Mouse (Mus musculus): ENCODE measurements around the gene Kdr.
"Not testable (repeated sequence)": the region's sequence is repeated elsewhere in the genome, so short reads cannot be mapped to it uniquely, and the experiment has no call there.

Gene Kdr

DNA sequence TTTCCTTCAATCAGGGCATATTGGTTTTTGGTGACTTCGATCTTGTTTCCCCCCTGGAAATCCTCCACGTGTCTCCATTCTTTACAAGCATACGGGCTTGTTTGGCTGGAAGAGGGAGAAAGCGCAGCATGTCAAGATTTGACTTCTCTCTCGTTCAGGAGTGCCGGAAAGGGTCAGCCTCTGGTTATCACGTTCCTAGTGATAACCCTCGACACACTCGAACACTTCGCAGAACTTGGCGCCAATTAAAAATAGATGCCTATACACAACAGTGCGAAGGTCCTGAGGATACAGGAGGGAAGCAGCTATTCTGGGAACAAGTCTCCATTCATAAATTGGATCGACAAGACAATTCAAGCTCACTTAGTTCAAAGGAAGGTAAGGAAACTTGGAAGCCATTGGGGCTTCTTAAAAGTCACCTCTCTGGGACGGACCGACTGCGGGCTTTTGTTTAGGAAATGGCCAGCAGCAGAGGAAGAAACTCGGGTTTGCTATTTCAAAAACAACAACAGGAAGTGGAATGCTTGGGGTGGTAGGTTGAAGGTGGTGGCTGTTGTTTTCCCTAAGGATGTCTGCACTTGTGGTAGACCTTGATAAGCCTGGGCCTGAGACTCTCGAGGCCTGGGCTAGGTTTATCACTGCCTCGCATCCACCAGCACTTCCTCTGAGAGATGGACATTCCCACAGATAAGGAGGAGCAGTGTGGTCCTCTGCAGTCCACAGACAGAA, 16.4 kb downstream of the Kdr start:
- DNase-seq (ENCODE audit: low read depth in 1 of 2, low spot score in 2 of 2) = no peak

- no peak for DNase-seq (ENCODE audit: low read depth in 1 of 2, low spot score in 2 of 2)
These were observed 18.4 kb downstream of the Kdr start for GRCm38 (mm10) chr5:75959809-75960208.

- no peak for DNase-seq (ENCODE audit: low read depth in 1 of 2, low spot score in 2 of 2)
These were observed 21.7 kb downstream of the Kdr start for GRCm38 (mm10) chr5:75956526-75956925.

DNA sequence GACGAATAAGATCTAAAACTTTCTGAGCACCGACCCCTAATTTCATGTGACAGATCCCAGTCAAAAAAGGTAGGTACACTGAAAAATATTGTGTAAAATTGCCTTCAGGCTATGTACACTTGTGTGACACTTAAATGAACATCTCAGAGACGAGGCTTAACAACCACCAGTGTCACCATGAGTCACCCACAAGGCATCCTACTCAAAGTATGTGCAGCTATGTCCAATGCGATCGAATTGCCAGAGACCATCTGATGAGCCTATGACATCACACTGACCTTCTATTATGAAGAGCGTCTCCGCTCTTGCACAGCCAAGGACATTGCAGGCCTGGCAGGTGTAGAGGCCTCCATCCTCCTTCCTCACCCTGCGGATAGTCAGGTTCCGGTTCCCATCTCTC, 22.4 kb downstream of the Kdr start:
- no peak for DNase-seq (ENCODE audit: low read depth in 1 of 2, low spot score in 2 of 2)

GRCm38 (mm10) chr5:75954778-75955330, 23.4 kb downstream of the Kdr start:
- DNase-seq (ENCODE audit: low read depth in 1 of 2, low spot score in 2 of 2) = no peak

DNA sequence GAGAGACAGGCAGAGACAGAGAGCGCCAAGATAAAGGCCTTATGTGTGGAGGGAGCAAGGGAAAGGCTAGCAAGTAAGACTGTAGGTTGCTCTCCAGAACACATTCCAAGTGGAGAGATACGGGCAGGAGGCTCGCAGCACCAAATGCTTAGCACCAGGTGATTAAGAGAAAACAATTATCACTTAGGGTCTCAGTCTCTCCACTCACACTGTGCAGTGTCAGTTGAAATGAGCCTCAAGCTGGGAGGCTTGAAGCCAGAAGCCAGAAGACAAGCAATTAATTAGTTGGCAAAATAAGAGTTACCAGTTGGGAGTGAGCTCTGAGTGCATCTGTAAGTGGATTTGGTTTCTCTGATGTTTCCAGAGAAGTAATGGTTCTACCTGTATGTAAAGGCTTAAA, 24.0 kb downstream of the Kdr start:
- DNase-seq (ENCODE audit: low read depth in 1 of 2, low spot score in 2 of 2) = no peak

GRCm38 (mm10) chr5:75952131-75952795, 26.0 kb downstream of the Kdr start:
- DNase-seq (ENCODE audit: low read depth in 1 of 2, low spot score in 2 of 2) = no peak

DNA sequence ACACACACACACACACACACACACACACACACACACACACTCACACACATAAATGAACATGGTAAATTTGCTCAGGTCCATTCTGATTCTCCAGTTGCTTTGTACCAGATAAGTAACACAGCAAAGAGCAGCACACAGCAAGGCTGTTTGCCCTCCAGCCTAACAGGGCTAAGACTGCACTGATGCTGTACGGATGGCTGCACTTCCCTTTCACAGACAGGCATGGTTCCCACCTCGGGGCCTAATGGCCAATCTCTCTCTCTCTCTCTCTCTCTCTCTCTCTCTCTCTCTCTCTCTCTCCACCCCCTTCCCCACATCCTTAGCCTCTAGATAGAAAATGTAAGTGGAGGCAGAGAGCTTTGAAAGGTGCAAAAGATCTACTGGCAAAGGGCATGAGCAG, 27.4 kb downstream of the Kdr start:
- no peak for DNase-seq (ENCODE audit: low read depth in 1 of 2, low spot score in 2 of 2)

DNA sequence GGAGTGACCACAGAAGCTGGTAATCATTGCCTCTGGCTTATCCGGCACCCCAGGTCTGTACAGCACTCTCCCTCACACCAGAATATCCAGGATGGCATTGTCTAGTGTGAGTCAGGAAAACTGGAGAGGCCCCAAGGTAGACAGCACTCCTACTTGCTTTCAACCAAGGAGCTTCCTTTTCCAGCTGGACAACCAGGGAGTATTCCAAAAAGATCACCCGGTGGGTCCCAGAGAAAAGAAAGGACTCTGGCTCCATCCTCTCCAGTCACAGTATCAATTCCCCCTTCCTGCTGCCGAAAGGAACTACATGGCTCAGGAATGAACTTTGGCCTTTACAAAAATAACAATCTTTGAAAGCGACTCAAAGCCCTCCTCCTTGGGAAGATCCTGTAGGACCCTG, 32.9 kb downstream of the Kdr start:
- DNase-seq (ENCODE audit: low read depth in 1 of 2, low spot score in 2 of 2) = no peak

DNA sequence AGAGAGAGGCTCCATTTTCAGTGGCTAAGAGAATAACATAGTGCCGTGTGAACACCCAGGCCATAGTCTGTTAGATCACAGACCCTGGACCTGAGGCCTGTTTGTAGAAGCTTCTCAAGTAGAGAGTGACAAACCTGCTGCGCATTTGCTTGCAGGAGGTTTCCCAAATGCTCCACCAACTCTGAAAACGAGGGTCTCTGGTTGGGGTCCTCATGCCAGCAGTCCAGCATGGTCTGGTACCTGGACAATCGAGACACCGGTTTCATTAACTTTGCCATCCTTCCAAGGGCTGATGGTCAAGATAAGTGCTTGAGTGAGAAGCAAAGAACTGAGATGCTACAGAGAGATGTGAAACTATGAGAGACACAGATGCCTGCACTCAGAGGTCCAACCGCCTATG, 35.0 kb downstream of the Kdr start:
- DNase-seq (ENCODE audit: low read depth in 1 of 2, low spot score in 2 of 2) = no peak

DNA sequence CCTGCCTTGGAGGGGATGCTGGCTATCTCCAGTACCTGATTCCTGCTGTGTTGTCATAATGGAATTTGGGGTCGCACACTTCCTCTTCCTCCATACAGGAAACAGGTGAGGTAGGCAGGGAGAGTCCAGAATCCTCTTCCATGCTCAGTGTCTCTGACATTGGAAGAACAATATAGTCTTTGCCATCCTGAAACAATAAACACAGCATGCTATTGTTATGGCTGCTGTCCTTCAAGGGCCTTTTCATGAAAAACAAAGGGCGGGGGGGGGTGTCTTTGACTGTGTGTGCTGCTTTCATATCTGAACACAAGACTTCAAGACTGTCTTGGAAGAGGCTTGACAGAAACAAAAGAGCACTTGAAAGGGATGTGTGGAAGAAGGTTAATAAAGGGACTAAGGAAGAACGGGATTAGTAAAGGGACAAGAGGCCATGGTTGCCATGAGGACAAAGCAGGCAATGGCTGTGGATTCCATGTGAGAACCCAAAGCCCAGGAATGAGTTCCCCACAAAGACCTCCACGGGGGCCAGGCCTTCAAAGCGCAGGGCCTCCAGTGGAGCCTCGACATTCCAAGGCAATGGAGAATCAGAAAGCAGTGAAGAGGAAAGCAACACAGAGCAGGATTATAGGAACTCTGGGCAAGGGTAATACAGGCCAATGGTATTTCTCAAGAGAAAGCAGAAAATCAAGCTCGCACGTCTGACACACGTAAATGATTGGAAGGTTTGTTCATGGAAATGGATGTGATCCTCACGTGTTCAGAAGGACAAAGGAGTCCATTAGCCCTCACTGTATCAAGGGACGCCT, 36.3 kb downstream of the Kdr start:
- DNase-seq (ENCODE audit: low read depth in 1 of 2, low spot score in 2 of 2) = no peak

GRCm38 (mm10) chr5:75939144-75939732, 39.0 kb downstream of the Kdr start:
- DNase-seq (ENCODE audit: low read depth in 1 of 2, low spot score in 2 of 2) = no peak

- DNase-seq (ENCODE audit: low read depth in 1 of 2, low spot score in 2 of 2) = no peak
These were observed 40.2 kb downstream of the Kdr start for GRCm38 (mm10) chr5:75938012-75938411.

DNA sequence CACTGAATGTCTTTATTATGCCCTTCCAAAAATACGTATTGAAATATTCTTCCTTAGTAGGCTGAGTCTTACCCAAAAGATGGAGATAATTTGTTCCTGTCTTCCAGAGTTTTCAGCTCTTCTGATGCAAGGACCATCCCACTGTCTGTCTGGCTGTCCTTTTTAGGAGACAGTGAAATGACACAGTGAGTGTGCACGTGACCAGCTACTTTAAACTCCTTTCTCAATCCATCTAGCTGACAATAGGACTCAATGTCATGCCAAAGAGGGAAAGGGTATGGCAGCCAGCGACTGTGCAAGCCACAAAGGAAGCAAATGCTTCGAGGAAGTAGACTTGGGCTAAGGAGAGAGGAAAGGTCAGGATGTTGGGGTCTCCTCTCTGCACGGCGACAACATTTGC, 42.0 kb downstream of the Kdr start:
- no peak for DNase-seq (ENCODE audit: low read depth in 1 of 2, low spot score in 2 of 2)

GRCm38 (mm10) chr5:75935225-75935624, 43.0 kb downstream of the Kdr start:
- DNase-seq (ENCODE audit: low read depth in 1 of 2, low spot score in 2 of 2) = no peak

DNA sequence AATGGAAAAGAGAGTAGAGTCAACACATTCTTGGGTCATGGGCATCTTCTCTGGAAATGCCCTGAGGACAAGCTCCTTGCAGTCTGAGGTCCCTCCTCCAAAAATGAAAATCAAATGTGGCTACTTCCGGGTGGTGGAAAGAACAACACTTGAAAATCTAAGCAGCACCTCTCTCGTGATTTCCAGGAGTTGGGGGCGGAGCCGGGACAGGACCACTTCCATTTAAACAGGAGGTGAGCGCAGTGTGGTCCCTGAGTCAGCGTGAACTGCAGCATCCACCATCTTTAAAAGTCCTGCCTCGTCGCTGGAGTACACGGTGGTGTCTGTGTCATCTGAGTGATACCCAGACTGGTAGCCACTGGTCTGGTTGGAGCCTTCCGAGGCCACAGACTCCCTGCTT, 44.1 kb downstream of the Kdr start:
- no peak for DNase-seq (ENCODE audit: low read depth in 1 of 2, low spot score in 2 of 2)

DNA sequence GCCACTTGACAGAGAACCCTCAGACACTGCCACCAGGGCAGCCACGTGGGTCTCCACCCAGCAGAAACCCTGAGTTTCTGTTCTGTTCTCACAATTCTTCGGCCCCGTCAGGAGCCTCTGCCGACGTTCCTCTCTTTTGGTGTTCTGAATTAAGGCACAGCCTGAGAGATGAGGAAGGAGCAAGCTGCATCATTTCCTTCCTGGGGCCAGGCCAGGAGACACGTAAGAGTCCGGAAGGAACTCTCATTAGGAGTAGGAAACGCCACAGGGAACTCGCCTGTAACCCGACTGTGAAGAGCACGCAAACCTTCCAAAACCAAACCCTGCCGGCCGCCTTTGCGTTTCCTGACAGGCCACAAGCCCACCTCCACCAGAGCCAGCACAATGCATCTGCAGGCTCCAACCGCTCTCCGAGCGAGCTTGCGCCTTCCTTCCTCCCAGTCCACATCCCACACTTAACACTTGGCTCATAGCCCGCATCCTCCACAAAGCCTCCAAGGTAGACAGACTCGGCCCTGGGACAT, 44.7 kb downstream of the Kdr start:
- peak; percentile 56 to 67 for DNase-seq (ENCODE audit: low read depth in 1 of 2, low spot score in 2 of 2)

DNA sequence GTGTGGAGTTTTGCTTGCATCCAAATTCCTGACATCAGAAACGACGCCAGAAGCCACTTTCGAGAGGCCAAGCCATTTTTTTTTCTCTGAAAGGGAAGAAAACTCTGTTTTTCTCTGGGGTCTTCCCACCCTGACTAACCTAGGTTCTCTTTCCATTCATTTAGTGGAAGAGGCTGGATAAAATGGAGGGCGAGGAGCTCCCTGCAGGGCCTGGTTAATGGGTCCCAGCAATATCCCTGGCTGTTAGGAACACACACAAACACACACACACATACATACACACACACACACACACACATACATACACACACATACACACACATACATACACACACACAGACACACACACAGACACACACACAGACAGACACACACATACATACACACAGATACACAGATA, 46.8 kb downstream of the Kdr start:
- not testable (repeated sequence) for DNase-seq (ENCODE audit: low read depth in 1 of 2, low spot score in 2 of 2)

DNA sequence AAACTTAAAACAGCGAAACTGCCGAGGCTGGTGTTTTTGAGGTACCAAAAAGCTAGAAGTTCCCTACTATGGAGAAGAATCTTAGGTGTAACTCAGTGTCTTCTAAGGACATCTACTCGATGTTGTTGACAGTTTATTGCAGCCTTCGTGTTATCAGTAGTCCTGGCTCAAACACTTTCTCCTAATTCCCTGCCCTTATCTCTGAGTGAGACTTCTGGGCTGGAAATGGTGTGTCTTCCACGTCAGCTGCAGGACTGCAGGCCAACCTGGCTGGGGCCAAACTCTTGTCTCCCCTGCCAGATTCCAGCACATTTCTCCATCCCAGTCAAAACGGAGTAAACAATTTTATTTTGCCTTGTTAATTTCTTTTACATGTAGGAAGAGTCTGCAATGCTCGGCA, 48.3 kb downstream of the Kdr start:
- DNase-seq (ENCODE audit: low read depth in 1 of 2, low spot score in 2 of 2) = no peak

- DNase-seq (ENCODE audit: low read depth in 1 of 2, low spot score in 2 of 2) = no peak
These were observed 55.6 kb downstream of the Kdr start for GRCm38 (mm10) chr5:75922677-75923076.

- no peak for DNase-seq (ENCODE audit: low read depth in 1 of 2, low spot score in 2 of 2)
These were observed 56.4 kb downstream of the Kdr start for GRCm38 (mm10) chr5:75921730-75922387.

Measured in monocyte, adult 2 months (primary cell).